Mouse (Mus musculus) splenic B cell, adult 2 months (primary cell): ENCODE data around the gene Tesk1.
A peak's percentile ranks its signal among the peaks of the same experiment; 100 is the strongest.

Source experiments
- DNase-seq: peaks from one replicate; pipeline ENCODE4 v3.0.0-alpha.2; 2011; ENCODE audit warnings: low read depth, low spot score
- H3K27me3 ChIP-seq: 2 replicates; pipeline ENCODE4 v1.6.1; 2012; ENCODE audit warnings: mild to moderate bottlenecking, low read length, moderate library complexity, mixed read lengths; ENCODE audit not compliant: control insufficient read depth, poor library complexity, insufficient read depth, severe bottlenecking
- H3K36me3 ChIP-seq: 2 replicates; pipeline ENCODE4 v1.6.1; 2012; ENCODE audit warnings: mild to moderate bottlenecking, low read length, moderate library complexity, mixed read lengths; ENCODE audit not compliant: control insufficient read depth, poor library complexity, insufficient read depth, severe bottlenecking

Gene Tesk1

DNA sequence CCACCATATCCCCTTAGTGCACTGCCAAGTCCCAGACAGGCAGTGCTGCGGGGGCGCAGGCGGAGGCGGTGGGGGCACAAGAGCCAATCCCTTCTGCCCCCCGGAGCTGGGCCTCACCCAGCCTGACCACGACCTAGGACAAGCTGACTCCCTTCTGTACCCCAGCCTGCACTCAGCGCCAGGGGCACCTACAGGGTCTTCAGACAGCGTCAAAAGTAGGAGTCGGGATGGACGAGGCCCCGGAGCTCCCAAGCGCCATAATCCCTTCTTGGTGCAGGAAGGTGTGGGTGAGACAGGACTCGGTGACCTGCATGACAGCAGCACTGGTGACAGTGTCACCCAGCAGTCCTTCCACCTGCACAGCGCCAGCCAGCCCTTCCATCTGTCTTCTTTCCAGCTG lies 27.0 kb upstream of the Tesk1 start:
- H3K36me3 ChIP-seq, result no peaks in the 10 kb centered on the region
- no peak for DNase-seq
- H3K27me3 ChIP-seq, result no peaks in the 10 kb centered on the region

- Histone ChIP-seq H3K27me3 (no peaks in the 10 kb centered on the region), H3K36me3 (no peaks in the 10 kb centered on the region)
- no peak for DNase-seq
Measured at GRCm38 (mm10) chr4:43415221-43416070, 26.3 kb upstream of the Tesk1 start.

DNA sequence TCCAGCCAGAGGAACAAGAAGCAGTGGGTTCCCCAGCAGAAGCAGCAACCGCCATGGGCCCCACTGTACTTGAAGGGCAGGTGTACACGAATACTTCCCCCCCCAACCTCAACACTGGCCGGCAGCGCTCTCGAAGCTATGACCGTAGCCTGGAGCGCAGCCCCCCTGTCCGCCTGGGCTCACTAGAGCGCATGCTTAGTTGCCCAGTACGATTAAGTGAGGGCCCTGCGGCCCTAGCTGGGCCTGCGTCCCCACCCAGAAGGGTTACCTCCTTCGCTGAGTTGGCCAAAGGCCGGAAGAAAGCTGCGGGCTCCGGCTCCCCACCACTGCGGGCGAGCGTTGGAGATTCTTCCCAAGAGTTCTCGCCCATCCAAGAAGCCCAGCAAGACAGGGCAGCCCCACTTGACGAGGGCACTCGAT lies 25.7 kb upstream of the Tesk1 start:
- no peaks in the 10 kb centered on the region for H3K36me3 ChIP-seq
- no peak for DNase-seq

GRCm38 (mm10) chr4:43417269-43418062 lies 24.3 kb upstream of the Tesk1 start:
- H3K36me3 ChIP-seq, result no peaks in the 10 kb centered on the region
- no peak for DNase-seq

More for the DNA sequence above, 25.7 kb upstream of the Tesk1 start:
- H3K27me3 ChIP-seq, result no peaks in the 10 kb centered on the region

GRCm38 (mm10) chr4:43418450-43418849 lies 23.3 kb upstream of the Tesk1 start:
- no peaks in the 10 kb centered on the region for H3K36me3 ChIP-seq
- no peak for DNase-seq
- H3K27me3 ChIP-seq, result no peaks in the 10 kb centered on the region

More at GRCm38 (mm10) chr4:43417269-43418062, 24.3 kb upstream of the Tesk1 start:
- H3K27me3 ChIP-seq, result no peaks in the 10 kb centered on the region

DNA sequence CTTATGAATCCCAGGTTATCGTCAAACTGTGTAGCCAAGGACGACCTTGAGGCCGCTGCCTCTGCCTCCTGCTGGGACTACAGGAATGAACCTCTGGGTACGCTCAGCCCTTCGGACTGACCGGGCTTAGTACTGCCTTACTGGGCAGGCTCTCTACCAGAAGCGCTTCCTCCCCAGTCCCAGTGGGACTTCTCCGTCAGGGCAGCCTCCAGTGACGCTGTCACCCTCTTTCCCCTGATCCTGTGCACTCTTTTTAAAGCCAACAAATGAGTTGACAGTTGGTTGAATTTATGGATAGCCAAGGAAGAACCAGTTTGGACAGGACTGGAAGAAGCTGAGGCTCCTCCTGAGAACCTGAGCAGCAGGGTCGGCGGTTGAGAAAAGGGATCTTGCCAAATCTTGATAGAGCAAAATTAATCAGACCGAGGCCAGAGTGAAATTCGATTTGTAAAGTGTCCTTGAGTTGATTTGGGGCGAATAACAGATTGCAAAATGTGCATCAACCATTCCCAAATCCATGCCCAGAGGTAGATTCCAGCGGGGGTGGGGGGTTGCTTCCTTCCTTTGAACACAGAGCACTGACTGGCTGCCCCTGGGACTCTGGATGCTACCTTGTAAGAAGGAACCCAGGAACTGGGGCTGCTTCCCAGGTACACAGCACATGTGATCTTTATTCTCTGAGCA lies 22.6 kb upstream of the Tesk1 start:
- no peaks in the 10 kb centered on the region for H3K36me3 ChIP-seq

DNA sequence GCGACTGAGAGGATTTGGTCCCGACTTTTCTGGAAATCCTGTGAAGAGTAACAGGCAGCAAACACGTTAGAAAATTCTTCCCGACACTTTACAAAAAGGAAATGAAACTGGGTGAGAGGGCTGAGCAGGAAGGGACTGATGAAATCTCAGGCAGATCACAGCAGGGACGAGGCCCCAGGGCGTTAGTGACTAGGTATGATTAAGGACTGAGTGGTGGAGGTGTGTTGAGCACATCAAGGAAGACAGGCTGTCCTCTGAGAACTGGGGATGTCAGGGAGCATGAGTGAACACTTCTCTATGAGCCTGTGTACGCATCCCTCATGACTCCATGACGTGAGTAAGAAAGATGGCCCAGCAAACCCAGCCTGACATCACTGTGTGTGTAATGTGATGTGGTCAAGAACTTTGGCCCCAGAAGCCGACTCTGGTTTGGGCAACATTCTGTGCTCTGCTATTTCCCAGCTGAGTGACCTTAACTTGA lies 21.9 kb upstream of the Tesk1 start:
- DNase-seq, result no peak

More for the DNA sequence above, 22.6 kb upstream of the Tesk1 start:
- no peaks in the 10 kb centered on the region for H3K27me3 ChIP-seq
- DNase-seq, result no peak

GRCm38 (mm10) chr4:43420305-43420704 lies 21.4 kb upstream of the Tesk1 start:
- DNase-seq, result peak; percentile 83
- Histone ChIP-seq H3K36me3 (no peaks in the 10 kb centered on the region), H3K27me3 (no peaks in the 10 kb centered on the region)

More for the DNA sequence above, 21.9 kb upstream of the Tesk1 start:
- H3K36me3 ChIP-seq, result no peaks in the 10 kb centered on the region
- H3K27me3 ChIP-seq, result no peaks in the 10 kb centered on the region

DNA sequence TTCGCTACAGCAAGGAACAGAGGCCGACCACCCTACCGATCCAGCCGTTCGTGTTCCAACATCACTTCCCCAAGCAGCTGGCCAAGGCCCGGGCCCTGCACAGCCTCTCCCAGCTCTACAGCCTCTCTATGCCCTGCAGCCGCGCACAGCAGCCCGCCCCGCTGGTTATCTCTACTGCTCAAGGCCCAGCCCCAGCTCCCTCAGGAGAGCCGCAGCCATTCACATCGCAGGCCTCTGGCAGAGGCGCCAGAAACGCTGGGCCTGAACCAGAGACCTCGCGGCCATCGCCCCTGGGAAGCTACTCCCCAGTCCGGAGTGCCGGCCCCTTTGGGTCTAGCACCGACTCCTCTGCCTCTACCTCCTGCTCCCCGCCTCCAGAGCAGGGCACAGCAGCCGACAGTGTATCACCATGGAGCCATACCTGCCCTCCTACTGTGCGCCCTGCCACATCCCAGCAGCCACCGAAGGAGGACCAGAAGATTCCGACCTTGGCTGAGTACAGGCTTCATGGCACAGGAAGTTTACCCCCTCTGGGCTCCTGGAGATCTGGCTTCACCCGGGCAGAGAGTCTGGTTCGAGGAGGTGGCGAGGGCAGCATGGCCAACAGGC lies 20.0 kb upstream of the Tesk1 start:
- Histone ChIP-seq H3K27me3 (no peaks in the 10 kb centered on the region), H3K36me3 (no peaks in the 10 kb centered on the region)
- DNase-seq, result no peak

DNA sequence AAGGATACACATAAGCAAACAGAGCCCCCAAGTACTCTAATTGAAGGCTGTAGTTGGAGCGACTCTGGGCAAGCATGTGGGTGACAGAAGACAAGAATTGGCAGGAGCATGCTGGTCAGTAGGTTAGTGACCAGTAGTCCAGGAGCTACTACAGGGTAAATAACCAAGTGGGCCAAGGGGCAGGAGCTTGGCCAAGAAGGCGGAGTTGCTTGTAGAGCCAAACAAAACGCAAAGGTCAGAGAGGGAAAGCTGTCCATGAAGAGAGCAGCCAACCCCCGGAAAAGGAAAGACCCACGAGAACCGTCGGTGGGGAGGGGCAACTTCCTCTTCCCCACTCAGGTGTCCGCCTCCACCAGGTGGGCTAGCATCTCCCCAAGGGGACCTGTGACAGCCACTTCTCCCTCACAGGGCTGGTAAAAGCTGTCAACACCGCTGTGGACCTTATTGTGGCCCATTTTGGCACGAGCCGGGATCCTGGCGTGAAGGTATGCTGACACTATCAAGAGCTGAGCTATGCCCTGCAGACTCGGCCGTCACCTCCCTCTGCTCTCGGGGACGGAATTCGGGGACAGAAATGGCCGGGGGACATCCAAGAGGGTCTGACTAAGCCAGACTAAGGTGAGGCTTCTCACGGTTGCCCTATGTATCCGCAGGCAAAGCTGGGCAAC lies 18.3 kb upstream of the Tesk1 start:
- H3K27me3 ChIP-seq, result no peaks in the 10 kb centered on the region
- no peak for DNase-seq
- H3K36me3 ChIP-seq, result no peaks in the 10 kb centered on the region

DNA sequence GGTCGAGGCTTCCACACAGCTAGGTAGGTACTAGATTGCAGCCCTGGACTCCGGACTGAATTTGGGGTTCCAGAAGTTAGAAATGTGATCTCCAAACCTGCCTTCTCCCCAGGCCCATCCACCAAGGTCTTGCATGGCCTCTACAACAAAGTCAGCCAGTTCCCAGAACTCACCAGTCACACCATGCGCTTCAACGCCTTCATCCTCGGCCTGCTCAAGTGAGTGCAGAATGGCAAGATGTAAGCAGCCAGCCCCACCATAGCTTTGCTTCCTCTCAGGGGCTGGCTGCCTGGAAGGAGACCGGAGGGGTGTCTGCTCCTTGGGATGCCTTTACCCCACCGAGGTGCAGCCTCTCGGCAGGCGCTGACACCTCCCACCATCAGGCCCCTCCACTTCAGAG lies 17.7 kb upstream of the Tesk1 start:
- Histone ChIP-seq H3K36me3 (no peaks in the 10 kb centered on the region), H3K27me3 (no peaks in the 10 kb centered on the region)
- DNase-seq, result no peak

DNA sequence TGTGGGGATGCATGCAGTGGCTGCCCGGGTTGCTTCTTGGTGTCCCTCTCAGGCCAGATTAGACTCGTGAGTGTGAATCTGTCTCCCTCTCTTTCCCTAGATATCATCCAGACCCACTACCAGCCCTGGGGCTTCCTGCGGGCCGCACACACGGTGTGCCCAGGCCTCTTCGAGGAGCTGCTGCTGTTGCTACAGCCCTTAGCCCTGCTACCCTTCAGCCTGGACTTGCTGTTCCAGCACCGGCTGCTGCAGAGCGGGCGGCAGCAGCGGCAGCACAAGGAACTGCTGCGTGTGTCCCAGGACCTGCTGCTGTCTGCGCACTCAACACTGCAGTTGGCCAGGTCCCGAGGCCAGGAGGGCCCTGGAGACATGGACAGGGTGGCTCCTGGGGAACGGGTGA lies 16.5 kb upstream of the Tesk1 start:
- no peak for DNase-seq
- Histone ChIP-seq H3K27me3 (no peaks in the 10 kb centered on the region), H3K36me3 (no peaks in the 10 kb centered on the region)

- peak; percentile 36 for DNase-seq
- H3K27me3 ChIP-seq, result no peaks in the 10 kb centered on the region
- no peaks in the 10 kb centered on the region for H3K36me3 ChIP-seq
Measured at GRCm38 (mm10) chr4:43425648-43426380, 15.9 kb upstream of the Tesk1 start.
